Mouse (Mus musculus): ENCODE measurements around the gene Gimap8. TPM values are rescaled to one million over a fixed set of nuclear protein-coding genes. Genes with fewer than 3 reads are reported as not detected.
A peak's percentile ranks its signal among the peaks of the same experiment; 100 is the strongest.

Gimap8 gene
- total and polyA plus RNA-seq, 3 experiments, result 21.6 to 28.5 (median 27.5) TPM

DNA sequence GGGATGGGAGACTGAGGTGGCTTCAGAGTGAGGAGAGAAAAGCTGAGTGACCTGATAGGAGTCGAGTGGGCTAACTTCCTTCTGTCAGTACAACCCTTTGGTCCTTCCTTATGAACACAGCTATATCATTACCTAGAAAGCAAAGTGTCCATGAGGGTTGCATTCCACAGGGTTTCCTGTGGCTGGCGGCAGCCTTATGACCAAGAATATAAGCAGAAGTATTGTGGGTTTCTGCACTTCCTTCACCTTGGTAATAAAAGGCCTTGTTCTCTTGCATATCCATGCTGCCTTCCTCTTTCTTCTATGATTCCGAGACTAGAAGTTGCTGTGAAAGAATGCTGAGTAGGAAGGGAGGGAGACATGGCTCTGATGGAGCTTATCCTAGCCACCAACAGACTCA lies 51.9 kb downstream of the Gimap8 start:
- peak overlapping the region; percentile 63; the same call in 1 of the 2 replicates for H3K4me2 ChIP-seq (ENCODE audit: insufficient read depth, low read depth, poor library complexity, severe bottlenecking)
- peaks cover 23 to 52% of the 10 kb centered on the region in 2 experiments for H3K36me3 ChIP-seq (replicated peaks in 1 of 2; ENCODE audit: control insufficient read depth in 1 of 2, insufficient read depth in 1 of 2, low read length in 1 of 2)
- peak overlapping the region; percentile 98 for H3K27ac ChIP-seq (ENCODE audit: insufficient read depth, low read depth)
- peaks cover 11% of the 10 kb centered on the region for H3K79me2 ChIP-seq (replicated peaks; ENCODE audit: control insufficient read depth, extremely low read depth, insufficient read depth, poor library complexity, severe bottlenecking)
- no peaks in the 10 kb centered on the region for H3K27me3 ChIP-seq (replicated peaks)
- no peak for TF ChIP-seq EP300 (IDR thresholded peaks at IDR 0.05; ENCODE audit: low read length)
- TF ChIP-seq SIN3A (IDR thresholded peaks at IDR 0.05; ENCODE audit: low read length), result no peak
- TF ChIP-seq ZMIZ1 (IDR thresholded peaks at IDR 0.05; ENCODE audit: low read depth, low read length), result no peak
- no peak for TF ChIP-seq RAD21 (IDR thresholded peaks at IDR 0.05; ENCODE audit: low read depth, low read length)
- peak overlapping the region in 1 of 3 experiments; percentile 45 for H3K4me3 ChIP-seq (replicated peaks in 1 of 3; ENCODE audit: low read depth in 2 of 3, low read length in 2 of 3, poor library complexity in 1 of 3)
- peak overlapping the region; percentile 64 for H3K9ac ChIP-seq (ENCODE audit: insufficient read depth, low read depth)
- no peak for DNase-seq (ENCODE audit: extremely low read depth)
- in situ Hi-C loops (cut with MboI; ENCODE audit: low pct_ligation_motif_present, low pct_unique_long_range_greater_than_20kb, low sequenced_read_pairs), result no loop called here
- H3K4me1 ChIP-seq (ENCODE audit: control insufficient read depth in 1 of 2, insufficient read depth in 2 of 2), result peaks cover 31 to 70% of the 10 kb centered on the region in 2 experiments
- dilution Hi-C loops (cut with MboI; ENCODE audit: extremely low pct_ligation_motif_present, extremely low pct_unique_long_range_greater_than_20kb, low sequenced_read_pairs), result no loop called here
- peaks cover 25% of the 10 kb centered on the region for H3K9me3 ChIP-seq (replicated peaks; ENCODE audit: low read length)

DNA sequence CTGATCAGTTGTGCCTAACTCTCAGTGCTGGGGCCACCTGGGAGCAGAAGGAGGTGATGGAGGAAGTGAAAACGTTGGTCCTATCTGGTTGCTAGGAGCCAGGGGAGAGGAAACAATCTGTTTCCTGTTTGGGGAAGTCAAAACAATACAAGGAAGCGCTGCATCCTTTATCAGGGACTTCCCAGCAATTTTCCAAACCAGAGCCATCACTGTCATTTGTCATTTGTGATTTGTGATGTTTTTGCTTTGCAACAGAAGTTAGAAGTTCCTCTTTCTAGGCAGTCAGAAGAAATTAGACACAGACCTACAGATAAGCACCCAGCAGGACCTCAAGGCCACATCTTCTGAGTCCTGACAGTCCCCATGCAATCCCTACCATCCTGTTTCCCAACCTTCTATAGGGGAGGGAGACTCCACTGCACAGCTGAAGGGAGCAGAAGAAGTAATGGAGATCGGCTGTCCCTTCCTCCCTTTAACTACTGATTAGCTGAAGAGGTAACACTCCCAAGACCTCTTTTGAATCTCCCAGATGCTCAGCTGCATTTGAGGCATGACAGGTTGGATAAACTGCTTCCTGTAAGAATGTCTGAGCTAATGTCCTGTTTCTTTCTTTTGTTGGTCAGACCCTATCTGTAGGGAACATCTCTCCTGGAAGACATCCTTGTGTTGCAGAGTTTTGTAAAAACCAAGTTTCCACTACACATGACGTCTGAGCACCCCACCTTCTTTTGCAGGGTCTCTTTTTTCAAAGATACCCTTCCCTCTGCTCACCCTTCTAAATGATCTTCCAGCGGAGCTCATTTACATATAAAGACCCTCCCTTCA lies 53.4 kb downstream of the Gimap8 start:
- in situ Hi-C loops (cut with MboI; ENCODE audit: low pct_ligation_motif_present, low pct_unique_long_range_greater_than_20kb, low sequenced_read_pairs), result loop anchor here (5.0 kb wide), 1 partner anchor 37 kb away; the partner anchor contains the start of gene Gimap1
- dilution Hi-C loops (cut with MboI; ENCODE audit: extremely low pct_ligation_motif_present, extremely low pct_unique_long_range_greater_than_20kb, low sequenced_read_pairs), result no loop called here
- 0 out of 2 replicates have a peak, but pooled peaks have one; percentile 32 for TF ChIP-seq NELFE (IDR thresholded peaks at IDR 0.05; ENCODE audit: low read depth, low read length)
- peak; percentile 86 for TF ChIP-seq ELF1 (IDR thresholded peaks at IDR 0.05; ENCODE audit: low read depth, low read length)
- TF ChIP-seq JUND (conservative IDR thresholded peaks at IDR 0.05; ENCODE audit: low read depth, low read length), result peak; percentile 85
- TF ChIP-seq POLR2AphosphoS2 (IDR thresholded peaks at IDR 0.05; ENCODE audit: low read depth, low read length), result peak; percentile 87
- TF ChIP-seq ZNF384 (IDR thresholded peaks at IDR 0.05; ENCODE audit: low read depth, low read length), result peak; percentile 30; the same call in 1 of the 2 replicates
- TF ChIP-seq UBTF (IDR thresholded peaks at IDR 0.05; ENCODE audit: low read depth, low read length), result no peak
- no peak for TF ChIP-seq GABPA (IDR thresholded peaks at IDR 0.05; ENCODE audit: insufficient replicate concordance, low read depth, low read length)
- peak; percentile 61; the same call in 1 of the 2 replicates for TF ChIP-seq KAT2A (IDR thresholded peaks at IDR 0.05; ENCODE audit: insufficient replicate concordance, low read length)
- TF ChIP-seq E2F4 (IDR thresholded peaks at IDR 0.05; ENCODE audit: insufficient replicate concordance, low read depth, low read length), result no peak
- peak; percentile 99 for TF ChIP-seq IRF4 (IDR thresholded peaks at IDR 0.05; ENCODE audit: low read depth, low read length)
- TF ChIP-seq EP300 (IDR thresholded peaks at IDR 0.05; ENCODE audit: low read length), result peak; percentile 100
- TF ChIP-seq ZC3H11A (IDR thresholded peaks at IDR 0.05; ENCODE audit: low read depth, low read length), result no peak; the same call in 1 of the 2 replicates
- TF ChIP-seq SIN3A (IDR thresholded peaks at IDR 0.05; ENCODE audit: low read length), result peak; percentile 96
- TF ChIP-seq JUN (IDR thresholded peaks at IDR 0.05; ENCODE audit: insufficient read depth, low read depth, low read length), result peak; percentile 79
- peak; percentile 70; the same call in 1 of the 2 replicates for TF ChIP-seq MAZ (IDR thresholded peaks at IDR 0.05; ENCODE audit: low read depth, low read length)
- TF ChIP-seq NRF1 (IDR thresholded peaks at IDR 0.05; ENCODE audit: low read depth, low read length), result no peak
- peak; percentile 95 for TF ChIP-seq ETS1 (conservative IDR thresholded peaks at IDR 0.05; ENCODE audit: low read depth, low read length)
- peak; percentile 58 for TF ChIP-seq TBP (conservative IDR thresholded peaks at IDR 0.05; ENCODE audit: low read depth, low read length)
- TF ChIP-seq ZMIZ1 (IDR thresholded peaks at IDR 0.05; ENCODE audit: low read depth, low read length), result peak; percentile 46; the same call in 1 of the 2 replicates
- TF ChIP-seq TCF12 (IDR thresholded peaks at IDR 0.05; ENCODE audit: low read depth, low read length), result peak; percentile 100
- TF ChIP-seq RCOR1 (conservative IDR thresholded peaks at IDR 0.05; ENCODE audit: low read depth, low read length), result peak; percentile 75
- 0 out of 2 replicates have a peak, but pooled peaks have one; percentile 60 for TF ChIP-seq MAFK (IDR thresholded peaks at IDR 0.05; ENCODE audit: insufficient replicate concordance, low read length)
- TF ChIP-seq ZKSCAN1 (IDR thresholded peaks at IDR 0.05; ENCODE audit: borderline replicate concordance, low read depth, low read length), result no peak
- peak; percentile 93 for TF ChIP-seq MEF2A (IDR thresholded peaks at IDR 0.05; ENCODE audit: borderline replicate concordance, low read depth, low read length)
- peak; percentile 84; the same call in 1 of the 2 replicates for TF ChIP-seq MYC (IDR thresholded peaks at IDR 0.05; ENCODE audit: low read depth, low read length)
- TF ChIP-seq CHD1 (IDR thresholded peaks at IDR 0.05; ENCODE audit: low read depth, low read length), result peak; percentile 40; the same call in 1 of the 2 replicates
- TF ChIP-seq PAX5 (IDR thresholded peaks at IDR 0.05; ENCODE audit: low read length), result no peak

More for the DNA sequence above, 53.4 kb downstream of the Gimap8 start:
- Histone ChIP-seq H3K9me3 (replicated peaks; ENCODE audit: low read length) (peaks cover 15% of the 10 kb centered on the region), H3K4me3 (replicated peaks in 1 of 3; ENCODE audit: low read depth in 2 of 3, low read length in 2 of 3, poor library complexity in 1 of 3) (peak overlapping the region in 1 of 3 experiments; percentile 3), H3K27me3 (replicated peaks) (no peaks in the 10 kb centered on the region), H3K36me3 (replicated peaks in 1 of 2; ENCODE audit: control insufficient read depth in 1 of 2, insufficient read depth in 1 of 2, low read length in 1 of 2) (peaks cover 33 to 60% of the 10 kb centered on the region in 2 experiments), H3K4me2 (ENCODE audit: insufficient read depth, low read depth, poor library complexity, severe bottlenecking) (peak overlapping the region; percentile 18), H3K27ac (ENCODE audit: insufficient read depth, low read depth) (peak overlapping the region; percentile 98), H3K9ac (ENCODE audit: insufficient read depth, low read depth) (peak overlapping the region; percentile 43), H3K79me2 (replicated peaks; ENCODE audit: control insufficient read depth, extremely low read depth, insufficient read depth, poor library complexity, severe bottlenecking) (peaks cover 25% of the 10 kb centered on the region), H3K4me1 (ENCODE audit: control insufficient read depth in 1 of 2, insufficient read depth in 2 of 2) (peaks cover 43 to 83% of the 10 kb centered on the region in 2 experiments)
- peak; percentile 95 for DNase-seq (ENCODE audit: extremely low read depth)
